Mouse (Mus musculus): Measurements from ENCODE around the gene Igf1r. TPM values are rescaled to one million over a fixed set of nuclear protein-coding genes. Genes with fewer than 3 reads are reported as not detected.

Gene Igf1r
- polyA plus RNA-seq, 1 experiment, result 21.3 TPM

DNA sequence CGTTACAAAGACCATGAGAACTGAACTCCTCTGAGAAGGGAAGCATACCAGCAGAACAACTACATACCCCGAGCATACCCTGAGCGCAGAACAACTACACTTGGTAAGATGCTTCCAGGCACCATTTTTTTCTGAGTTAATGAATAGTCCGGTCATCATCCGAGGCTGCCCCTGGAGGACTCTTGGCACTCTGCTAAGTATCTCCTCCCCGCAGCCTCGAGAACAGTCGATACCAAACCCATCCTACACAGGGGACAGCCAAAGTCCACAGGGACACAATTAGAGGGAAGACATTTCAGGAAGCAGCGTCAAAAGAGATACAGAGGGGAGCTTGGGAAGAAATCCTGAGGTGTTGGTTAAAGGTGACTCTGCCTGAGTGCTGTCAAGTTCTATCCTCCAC, 288.6 kb downstream of the Igf1r start:
- no peak for TF ChIP-seq CTCF (IDR thresholded peaks at IDR 0.05; ENCODE audit: control insufficient read depth, insufficient read depth, low read length)
- no peak for TF ChIP-seq POLR2A (IDR thresholded peaks at IDR 0.05; ENCODE audit: borderline replicate concordance, control insufficient read depth, low read depth, low read length)
- Histone ChIP-seq H3K4me1 (ENCODE audit: control insufficient read depth, insufficient read depth, low read length) (no peaks in the 10 kb centered on the region), H3K27ac (ENCODE audit: control insufficient read depth, insufficient read depth, low read depth, low read length, poor library complexity) (no peak overlapping the region), H3K4me3 (replicated peaks; ENCODE audit: control insufficient read depth, low read depth, low read length) (no peak overlapping the region)
- 80% methylated on average over 9 of the region's 9 CpGs for WGBS

DNA sequence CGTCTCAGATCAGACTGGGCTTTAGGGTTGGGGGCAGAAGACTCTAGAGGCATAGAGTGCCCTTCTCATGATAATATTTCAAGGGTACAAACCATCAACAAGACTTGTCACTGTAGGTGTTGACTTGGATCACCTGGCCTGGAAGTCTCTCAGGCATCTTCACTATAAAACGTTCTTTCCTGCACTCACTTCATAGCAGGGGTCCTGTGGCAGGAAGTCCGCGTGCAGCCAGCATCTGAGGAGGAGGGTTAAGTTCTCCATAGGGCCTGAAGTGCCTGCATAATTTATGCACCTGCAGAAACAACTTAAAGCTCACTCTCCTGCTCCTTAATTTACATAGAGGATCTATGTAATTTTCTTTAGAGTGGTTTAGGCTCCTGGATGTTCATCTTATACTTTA, 293.1 kb downstream of the Igf1r start:
- Histone ChIP-seq H3K4me3 (replicated peaks; ENCODE audit: control insufficient read depth, low read depth, low read length) (no peak overlapping the region), H3K4me1 (ENCODE audit: control insufficient read depth, insufficient read depth, low read length) (no peaks in the 10 kb centered on the region), H3K27ac (ENCODE audit: control insufficient read depth, insufficient read depth, low read depth, low read length, poor library complexity) (no peak overlapping the region)
- 43% methylated on average over 4 of the region's 4 CpGs for WGBS
- no peak for TF ChIP-seq CTCF (IDR thresholded peaks at IDR 0.05; ENCODE audit: control insufficient read depth, insufficient read depth, low read length)
- TF ChIP-seq POLR2A (IDR thresholded peaks at IDR 0.05; ENCODE audit: borderline replicate concordance, control insufficient read depth, low read depth, low read length), result no peak

DNA sequence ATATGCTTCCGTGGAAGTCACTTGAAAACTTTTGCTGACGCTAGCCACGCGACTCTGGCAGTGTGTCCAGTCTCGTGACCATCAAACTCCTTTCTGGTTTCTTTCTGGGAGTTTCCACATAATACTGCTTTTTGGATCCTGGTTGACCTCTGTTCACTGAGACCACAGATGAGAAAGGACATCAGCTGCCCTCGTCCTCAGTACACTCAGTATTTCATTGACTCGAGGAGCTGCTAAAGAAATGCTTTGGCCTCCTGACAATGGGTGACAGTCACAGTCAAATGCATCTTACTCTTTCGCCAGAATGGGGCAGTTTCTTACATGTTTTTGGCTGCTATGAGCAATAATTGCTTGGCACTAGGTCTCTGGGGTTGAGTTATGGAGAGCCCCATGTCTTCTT, 293.6 kb downstream of the Igf1r start:
- Histone ChIP-seq H3K4me1 (ENCODE audit: control insufficient read depth, insufficient read depth, low read length) (no peaks in the 10 kb centered on the region), H3K4me3 (replicated peaks; ENCODE audit: control insufficient read depth, low read depth, low read length) (no peak overlapping the region), H3K27ac (ENCODE audit: control insufficient read depth, insufficient read depth, low read depth, low read length, poor library complexity) (no peak overlapping the region)
- TF ChIP-seq CTCF (IDR thresholded peaks at IDR 0.05; ENCODE audit: control insufficient read depth, insufficient read depth, low read length) (no peak), POLR2A (IDR thresholded peaks at IDR 0.05; ENCODE audit: borderline replicate concordance, control insufficient read depth, low read depth, low read length) (no peak)
- 84% methylated on average over 8 of the region's 8 CpGs for WGBS

GRCm38 (mm10) chr7:68250411-68250810, 297.8 kb downstream of the Igf1r start:
- 77% methylated on average over 1 of the region's 1 CpGs for WGBS
- Histone ChIP-seq H3K27ac (ENCODE audit: control insufficient read depth, insufficient read depth, low read depth, low read length, poor library complexity) (no peak overlapping the region), H3K4me1 (ENCODE audit: control insufficient read depth, insufficient read depth, low read length) (no peaks in the 10 kb centered on the region), H3K4me3 (replicated peaks; ENCODE audit: control insufficient read depth, low read depth, low read length) (no peak overlapping the region)
- TF ChIP-seq CTCF (IDR thresholded peaks at IDR 0.05; ENCODE audit: control insufficient read depth, insufficient read depth, low read length) (no peak), POLR2A (IDR thresholded peaks at IDR 0.05; ENCODE audit: borderline replicate concordance, control insufficient read depth, low read depth, low read length) (no peak)

DNA sequence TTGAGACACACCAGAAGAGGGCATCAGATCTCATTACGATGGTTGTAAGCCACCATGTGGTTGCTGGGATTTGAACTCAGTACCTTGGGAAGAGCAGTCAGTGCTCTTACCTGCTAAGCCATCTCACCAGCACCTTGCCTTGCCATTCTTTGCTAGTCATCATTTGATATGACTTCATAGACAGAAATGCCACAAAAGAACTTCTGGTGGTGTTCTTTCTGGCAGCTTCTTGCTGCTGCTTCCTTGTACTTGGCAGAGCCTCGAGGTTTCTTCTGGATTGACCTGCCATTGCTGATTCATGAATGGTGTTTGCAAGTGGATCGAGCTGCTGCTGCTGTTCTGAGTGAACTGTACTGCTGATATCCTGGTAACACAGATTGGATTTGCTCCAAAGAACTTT, 298.3 kb downstream of the Igf1r start:
- Histone ChIP-seq H3K4me1 (ENCODE audit: control insufficient read depth, insufficient read depth, low read length) (no peaks in the 10 kb centered on the region), H3K4me3 (replicated peaks; ENCODE audit: control insufficient read depth, low read depth, low read length) (no peak overlapping the region), H3K27ac (ENCODE audit: control insufficient read depth, insufficient read depth, low read depth, low read length, poor library complexity) (no peak overlapping the region)
- no peak for TF ChIP-seq CTCF (IDR thresholded peaks at IDR 0.05; ENCODE audit: control insufficient read depth, insufficient read depth, low read length)
- no peak for TF ChIP-seq POLR2A (IDR thresholded peaks at IDR 0.05; ENCODE audit: borderline replicate concordance, control insufficient read depth, low read depth, low read length)
- WGBS, result 74% methylated on average over 3 of the region's 3 CpGs

DNA sequence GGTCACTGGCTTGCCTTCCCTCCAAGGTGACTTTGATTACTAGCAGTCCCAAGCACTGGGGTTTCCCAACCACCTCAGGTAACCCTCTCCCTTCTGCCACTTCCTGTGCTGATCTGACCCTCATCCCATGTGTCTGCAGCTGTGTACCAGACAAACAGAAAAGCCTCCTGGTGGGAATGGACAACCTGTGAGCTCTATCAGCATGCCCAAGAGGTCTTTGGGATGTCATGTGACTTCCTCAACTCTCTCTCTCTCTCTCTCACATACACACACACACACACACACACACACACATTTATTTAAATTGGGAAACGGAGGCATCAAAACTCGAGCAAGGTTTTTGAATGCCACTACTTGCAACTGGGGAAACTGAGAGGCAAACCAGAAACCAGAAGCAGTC, 305.1 kb downstream of the Igf1r start:
- Histone ChIP-seq H3K4me1 (ENCODE audit: control insufficient read depth, insufficient read depth, low read length) (no peaks in the 10 kb centered on the region), H3K4me3 (replicated peaks; ENCODE audit: control insufficient read depth, low read depth, low read length) (no peak overlapping the region), H3K27ac (ENCODE audit: control insufficient read depth, insufficient read depth, low read depth, low read length, poor library complexity) (no peak overlapping the region)
- 24% methylated on average over 2 of the region's 2 CpGs for WGBS
- TF ChIP-seq POLR2A (IDR thresholded peaks at IDR 0.05; ENCODE audit: borderline replicate concordance, control insufficient read depth, low read depth, low read length) (no peak), CTCF (IDR thresholded peaks at IDR 0.05; ENCODE audit: control insufficient read depth, insufficient read depth, low read length) (no peak)

GRCm38 (mm10) chr7:68258326-68259150, 305.9 kb downstream of the Igf1r start:
- TF ChIP-seq CTCF (IDR thresholded peaks at IDR 0.05; ENCODE audit: control insufficient read depth, insufficient read depth, low read length) (no peak), POLR2A (IDR thresholded peaks at IDR 0.05; ENCODE audit: borderline replicate concordance, control insufficient read depth, low read depth, low read length) (no peak)
- Histone ChIP-seq H3K4me3 (replicated peaks; ENCODE audit: control insufficient read depth, low read depth, low read length) (no peak overlapping the region), H3K27ac (ENCODE audit: control insufficient read depth, insufficient read depth, low read depth, low read length, poor library complexity) (no peak overlapping the region), H3K4me1 (ENCODE audit: control insufficient read depth, insufficient read depth, low read length) (peaks cover 2% of the 10 kb centered on the region; the same call in 1 of the 2 replicates)
- WGBS, result 68% methylated on average over 17 of the region's 17 CpGs

DNA sequence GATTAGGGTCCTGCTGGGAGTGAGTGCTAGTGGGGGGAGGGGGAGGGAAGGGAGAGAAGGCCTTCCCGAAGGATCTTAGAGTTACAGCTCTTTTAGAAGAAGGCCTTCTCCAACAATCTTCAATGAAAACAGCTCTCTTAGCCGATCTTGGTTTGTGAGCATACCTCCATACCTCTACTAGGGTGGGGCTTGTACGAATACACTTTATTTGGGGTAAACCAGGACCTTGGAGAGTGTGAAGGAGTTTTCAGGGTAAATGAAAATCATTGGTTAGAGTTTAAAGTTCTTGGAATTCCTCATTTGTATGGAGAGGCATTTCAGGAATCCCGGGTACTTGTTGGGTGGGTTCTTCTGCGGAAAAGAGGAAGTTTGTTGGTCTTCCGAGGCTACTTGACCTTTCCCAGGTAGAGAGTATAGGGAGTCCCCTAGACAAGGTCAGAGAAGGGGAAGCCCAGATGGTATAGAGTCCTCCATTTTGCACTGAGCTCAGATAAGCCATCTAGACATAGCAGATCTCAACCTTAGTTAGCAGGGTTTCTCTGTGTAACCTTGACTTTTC, 307.0 kb downstream of the Igf1r start:
- TF ChIP-seq CTCF (IDR thresholded peaks at IDR 0.05; ENCODE audit: control insufficient read depth, insufficient read depth, low read length), result no peak
- no peak for TF ChIP-seq POLR2A (IDR thresholded peaks at IDR 0.05; ENCODE audit: borderline replicate concordance, control insufficient read depth, low read depth, low read length)
- 73% methylated on average over 6 of the region's 6 CpGs for WGBS
- H3K4me3 ChIP-seq (replicated peaks; ENCODE audit: control insufficient read depth, low read depth, low read length), result no peak overlapping the region
- H3K27ac ChIP-seq (ENCODE audit: control insufficient read depth, insufficient read depth, low read depth, low read length, poor library complexity), result no peak overlapping the region
- H3K4me1 ChIP-seq (ENCODE audit: control insufficient read depth, insufficient read depth, low read length), result peaks cover 2% of the 10 kb centered on the region; the same call in 1 of the 2 replicates
